Mouse (Mus musculus) urinary bladder, postnatal 4 days (tissue): ENCODE results near the gene Atf7ip2.

Experiments
- DNase-seq, 2 experiments: peaks; one replicate each; pipeline ENCODE4 v3.0.0; 2021 to 2022; ENCODE audit warnings: low spot score in 2 of 2

The Atf7ip2 gene

DNA sequence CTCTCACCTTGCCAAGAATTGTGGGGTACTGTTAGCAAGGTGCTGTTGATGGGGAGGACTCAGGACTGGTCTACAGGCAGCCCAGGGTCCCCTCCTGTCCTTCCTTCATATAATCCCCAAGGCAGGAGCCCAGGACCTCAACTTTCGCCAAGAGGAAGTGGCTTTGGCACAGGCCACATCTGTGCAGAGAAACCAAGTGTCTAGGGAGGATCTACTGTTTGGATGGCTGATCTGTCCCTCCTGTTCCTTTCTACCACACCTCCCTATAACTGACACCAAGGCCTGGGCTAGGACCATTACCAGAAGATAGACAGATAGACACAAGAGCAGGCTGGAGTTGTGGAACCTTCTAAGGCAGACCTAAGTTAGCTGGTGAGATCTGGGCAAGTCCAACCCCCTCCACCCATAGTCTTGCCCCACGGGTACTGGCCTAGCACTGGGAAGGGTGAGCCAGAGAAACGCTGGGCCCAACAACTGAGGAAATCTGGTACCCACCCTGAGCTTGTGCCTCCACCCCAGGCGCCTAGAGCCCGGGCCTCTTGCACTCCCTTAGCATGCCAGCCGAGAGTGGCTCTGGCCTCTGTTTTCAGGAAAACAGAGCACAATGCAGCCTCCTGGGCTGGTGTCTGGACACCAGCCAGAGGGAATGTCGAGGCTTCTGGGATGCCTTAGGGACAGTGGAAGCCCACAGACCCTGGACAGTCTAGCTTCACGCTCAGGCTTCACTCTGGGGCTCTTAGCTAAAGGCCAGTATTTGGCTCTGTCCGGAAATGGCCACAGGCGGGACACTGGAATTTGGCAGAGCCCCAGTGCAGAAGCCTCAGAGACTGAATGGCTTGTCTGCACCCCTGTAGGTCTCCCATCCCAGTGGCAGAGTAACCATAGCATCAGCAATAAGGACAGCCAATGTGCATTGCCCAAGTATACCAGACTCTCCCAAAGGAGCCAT is 105.5 kb downstream of the Atf7ip2 start:
- DNase-seq: no peak

DNA sequence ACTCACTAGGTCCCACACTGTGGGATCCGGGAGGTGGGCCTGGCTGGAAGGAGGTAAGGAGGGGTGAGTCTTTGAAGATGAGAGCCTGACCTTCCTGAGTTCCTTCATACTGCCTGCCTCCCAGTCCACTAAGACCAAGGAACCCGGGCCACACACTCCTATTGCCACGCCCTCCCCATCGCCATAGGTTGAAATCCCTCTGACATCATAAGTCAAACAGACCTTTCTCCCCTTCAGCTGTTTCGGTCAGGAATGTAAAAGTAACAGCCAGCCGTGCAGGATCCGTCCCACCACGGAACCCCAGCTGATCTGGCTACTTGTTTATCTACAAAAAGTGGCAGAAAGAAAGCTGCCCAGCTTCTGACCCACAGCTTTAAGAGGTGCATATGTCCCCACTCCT is 107.1 kb downstream of the Atf7ip2 start:
- DNase-seq: no peak

GRCm38 (mm10) chr16:10300231-10301186 is 108.0 kb downstream of the Atf7ip2 start:
- DNase-seq: no peak
